Mouse (Mus musculus): ENCODE measurements around the gene Cdkl2. TPM values are rescaled to one million over a fixed set of nuclear protein-coding genes. Genes with fewer than 3 reads are reported as not detected.

Gene Cdkl2
- polyA plus RNA-seq, 1 experiment from 2014 or later: 1.9 TPM

GRCm38 (mm10) chr5:91956991-91957760 lies 86.5 kb downstream of the Cdkl2 start:
- no peak for DNase-seq (ENCODE audit: low spot score)

Other genes starting within 250 kb of the Cdkl2 start
- 71.5 and 100 TPM in 2 replicates for gene Rchy1, start 80.8 kb downstream of the Cdkl2 start, polyA plus RNA-seq (2015; fragmentation: Nextera tagmentation; extraction: Ambion mirVana)
- not detected in 2 replicates for gene Odaph, start 56.4 kb downstream of the Cdkl2 start, polyA plus RNA-seq (2015; fragmentation: Nextera tagmentation; extraction: Ambion mirVana)
- gene G3bp2, start 39.8 kb upstream of the Cdkl2 start, polyA plus RNA-seq (2015; fragmentation: Nextera tagmentation; extraction: Ambion mirVana): 239 and 240 TPM in 2 replicates
- gene Uso1, start 94.1 kb upstream of the Cdkl2 start, polyA plus RNA-seq (2015; fragmentation: Nextera tagmentation; extraction: Ambion mirVana): 32.6 and 43.5 TPM in 2 replicates
- gene U90926, start 171.5 kb upstream of the Cdkl2 start, polyA plus RNA-seq (2015; fragmentation: Nextera tagmentation; extraction: Ambion mirVana): 0.48 and 0.63 TPM in 2 replicates
- gene Ppef2, start 212.4 kb upstream of the Cdkl2 start, polyA plus RNA-seq (2015; fragmentation: Nextera tagmentation; extraction: Ambion mirVana): 1.1 and 1.5 TPM in 2 replicates
- 12.6 and 13.4 TPM in 2 replicates for gene Naaa, start 234.3 kb upstream of the Cdkl2 start, polyA plus RNA-seq (2015; fragmentation: Nextera tagmentation; extraction: Ambion mirVana)